In genomic region chr2:166521878-166522611, GRCm38 (mm10) we compare ENCODE assay signal across 10 mouse cellular contexts.
DNase-seq lines count a peak whose midpoint lies in the region; ATAC-seq lines count a peak whose summit lies in the region.
"Had no signal": no experiment of that assay in that cellular context is flagged by ENCODE, and none has a peak within 500 bp of the region (broad histone marks: within the 10 kb centered on the region; RNA-seq: fewer than 3 reads in every experiment).

No protein-coding gene starts in this region.

- peaks cover 40% of the 10 kb centered on the region for H3K27me3 ChIP-seq in midbrain, embryonic 10.5 days (ENCODE audit: low read depth, poor library complexity, severe bottlenecking)
- H3K27me3 ChIP-seq in midbrain, embryonic 11.5 days (ENCODE audit: control insufficient read depth, insufficient read depth, low read length) = peaks cover 8% of the 10 kb centered on the region; the same call in 1 of the 2 replicates
- 0 out of 2 replicates have a peak, but pooled peaks cover 10% of the 10 kb centered on the region for H3K27me3 ChIP-seq in heart, embryonic 10.5 days (ENCODE audit: insufficient read depth, poor library complexity, severe bottlenecking)
- H3K27me3 ChIP-seq in hindbrain, embryonic 15.5 days = 0 out of 2 replicates have a peak, but pooled peaks cover 3% of the 10 kb centered on the region
- no peaks in the 10 kb centered on the region for H3K27me3 ChIP-seq in neural tube, embryonic 14.5 days (ENCODE audit: control insufficient read depth, insufficient read depth, low read length)
- H3K27me3 ChIP-seq: Patski had no signal

- DNase-seq in midbrain, embryonic 10.5 days (ENCODE audit: low spot score) = no peak
- no peak for DNase-seq in midbrain, embryonic 11.5 days (ENCODE audit: low spot score, missing footprints)
- no peak for DNase-seq in heart, embryonic 10.5 days (ENCODE audit: low spot score)
- no peak for DNase-seq in cerebellum, adult 18-20 months
- no peak for DNase-seq in spleen, postnatal 36 days (ENCODE audit: low spot score in 2 of 2)
- no peak for DNase-seq in spleen, postnatal 14 days (ENCODE audit: low spot score in 2 of 2)

- no peak overlapping the region for H3K9ac ChIP-seq in midbrain, embryonic 11.5 days (ENCODE audit: low read length)
- no peak overlapping the region for H3K9ac ChIP-seq in hindbrain, embryonic 15.5 days
- no peak overlapping the region for H3K9ac ChIP-seq in neural tube, embryonic 14.5 days (replicated peaks; ENCODE audit: low read depth, low read length)

- H3K9me3 ChIP-seq in midbrain, embryonic 10.5 days (replicated peaks) = no peaks in the 10 kb centered on the region
- H3K9me3 ChIP-seq in midbrain, embryonic 11.5 days (ENCODE audit: control insufficient read depth, low read length) = no peaks in the 10 kb centered on the region
- no peaks in the 10 kb centered on the region for H3K9me3 ChIP-seq in heart, embryonic 10.5 days
- no peaks in the 10 kb centered on the region for H3K9me3 ChIP-seq in hindbrain, embryonic 15.5 days
- H3K9me3 ChIP-seq in neural tube, embryonic 14.5 days (ENCODE audit: control insufficient read depth, low read length) = no peaks in the 10 kb centered on the region

- H3K4me2 ChIP-seq in midbrain, embryonic 11.5 days = no peak overlapping the region
- no peak overlapping the region for H3K4me2 ChIP-seq in hindbrain, embryonic 15.5 days
- no peak overlapping the region for H3K4me2 ChIP-seq in neural tube, embryonic 14.5 days (ENCODE audit: low read depth, low read length)

- no peak for ATAC-seq in midbrain, embryonic 11.5 days (ENCODE audit: low FRiP score)
- no peak for ATAC-seq in hindbrain, embryonic 15.5 days (ENCODE audit: low FRiP score, low read depth)
- no peak for ATAC-seq in neural tube, embryonic 14.5 days (ENCODE audit: low read depth)
- ATAC-seq: Patski had no signal

- H3K4me3 ChIP-seq in midbrain, embryonic 10.5 days = no peak overlapping the region
- no peak overlapping the region for H3K4me3 ChIP-seq in midbrain, embryonic 11.5 days (ENCODE audit: low read depth, low read length)
- H3K4me3 ChIP-seq in heart, embryonic 10.5 days = peak overlapping the region; percentile 32; the same call in 1 of the 2 replicates
- H3K4me3 ChIP-seq in hindbrain, embryonic 15.5 days = no peak overlapping the region
- no peak overlapping the region for H3K4me3 ChIP-seq in neural tube, embryonic 14.5 days (ENCODE audit: low read depth, low read length)

- H3K4me1 ChIP-seq in midbrain, embryonic 10.5 days = peaks cover 50% of the 10 kb centered on the region
- H3K4me1 ChIP-seq in midbrain, embryonic 11.5 days (ENCODE audit: control insufficient read depth, insufficient read depth, low read length) = peaks cover 8% of the 10 kb centered on the region
- peaks cover 55% of the 10 kb centered on the region for H3K4me1 ChIP-seq in heart, embryonic 10.5 days
- peaks cover 35% of the 10 kb centered on the region for H3K4me1 ChIP-seq in hindbrain, embryonic 15.5 days (replicated peaks)
- peaks cover 15% of the 10 kb centered on the region for H3K4me1 ChIP-seq in neural tube, embryonic 14.5 days (ENCODE audit: control insufficient read depth, insufficient read depth, low read length)

- H3K27ac ChIP-seq in midbrain, embryonic 10.5 days (replicated peaks) = peak overlapping the region; percentile 33; the same call in 1 of the 2 replicates
- H3K27ac ChIP-seq in midbrain, embryonic 11.5 days (ENCODE audit: low read depth, low read length) = no peak overlapping the region
- peak overlapping the region; percentile 87 for H3K27ac ChIP-seq in heart, embryonic 10.5 days
- H3K27ac ChIP-seq in hindbrain, embryonic 15.5 days (replicated peaks) = peak overlapping the region; percentile 38; the same call in 1 of the 2 replicates
- peak overlapping the region; percentile 50; the same call in 1 of the 2 replicates for H3K27ac ChIP-seq in neural tube, embryonic 14.5 days (ENCODE audit: low read depth, low read length)
- H3K27ac ChIP-seq: macrophage had no signal

- 59% methylated on average over 16 of the region's 16 CpGs for WGBS in midbrain, embryonic 10.5 days
- 50% methylated on average over 16 of the region's 16 CpGs for WGBS in midbrain, embryonic 11.5 days
- WGBS in heart, embryonic 10.5 days = 23% methylated on average over 16 of the region's 16 CpGs
- 37% methylated on average over 16 of the region's 16 CpGs for WGBS in hindbrain, embryonic 15.5 days
- 43% methylated on average over 16 of the region's 16 CpGs for WGBS in neural tube, embryonic 14.5 days

- no peaks in the 10 kb centered on the region for H3K36me3 ChIP-seq in midbrain, embryonic 10.5 days
- no peaks in the 10 kb centered on the region for H3K36me3 ChIP-seq in midbrain, embryonic 11.5 days (ENCODE audit: control insufficient read depth, insufficient read depth, low read length)
- no peaks in the 10 kb centered on the region for H3K36me3 ChIP-seq in heart, embryonic 10.5 days
- H3K36me3 ChIP-seq in hindbrain, embryonic 15.5 days = no peaks in the 10 kb centered on the region
- no peaks in the 10 kb centered on the region for H3K36me3 ChIP-seq in neural tube, embryonic 14.5 days (ENCODE audit: control insufficient read depth, insufficient read depth, low read length)
